Mouse (Mus musculus) macrophage (primary cell): ENCODE data around the gene Tent5a. TPM values are rescaled to one million over a fixed set of nuclear protein-coding genes. Genes with fewer than 3 reads are reported as not detected.
A peak's percentile ranks its signal among the peaks of the same experiment; 100 is the strongest.

Experiments
- H3K27ac ChIP-seq: fragments of 350-480 bp; formaldehyde crosslinking; 2 replicates; pipeline ENCODE4 v1.9.0; 2021
- H3K36me3 ChIP-seq: fragments of 350-480 bp; formaldehyde crosslinking; 2 replicates; pipeline ENCODE4 v1.9.0; 2021; ENCODE audit errors: inconsistent target
- H3K4me3 ChIP-seq: fragments of 350-480 bp; formaldehyde crosslinking; 2 replicates; pipeline ENCODE4 v1.9.0; 2021; ENCODE audit errors: inconsistent target
- H3K79me2 ChIP-seq: fragments of 350-480 bp; formaldehyde crosslinking; 2 replicates; pipeline ENCODE4 v1.9.0; 2021; ENCODE audit errors: inconsistent target
- WGBS: methylation state at CpG from one replicate; pipeline ENCODE4 v1.1.7; 2026; ENCODE audit warnings: inconsistent platforms; ENCODE audit not compliant: missing documents; 5-methylcytosine and 5-hydroxymethylcytosine counted together
- polyA plus RNA-seq: library from polyadenylated mRNA; stranded (reverse); fragments of 250-400 nt; gene quantifications from 3 replicates; pipeline ENCODE4 v1.2.4, GENCODE M21; 2018; ENCODE audit warnings: inconsistent platforms
- total RNA-seq, 78 experiments: library from RNA; depleted of rRNA; stranded (reverse); fragments of 250-400 nt; gene quantifications; 1 replicate in 9 of 78; 2 replicates in 24 of 78; 3 replicates in 43 of 78; 4 replicates in 2 of 78; pipeline ENCODE4 v1.2.4; 2018; ENCODE audit warnings: inconsistent platforms in 56 of 78

Tent5a gene
- total RNA-seq (2018; cell fraction: chromatin; rRNA removed): 100 to 1,000 TPM in 1 of 26 experiments, 10 to 100 TPM in 24, 1 to 10 TPM in 1; 8.2 to 102 (median 46.3) TPM
- total RNA-seq (2018; cell fraction: cytosol; rRNA removed): 10 to 100 TPM; 19.0 to 88.8 (median 58.9) TPM
- total RNA-seq (2018; cell fraction: nucleus; rRNA removed): 100 to 1,000 TPM in 8 of 26 experiments, 10 to 100 TPM in 18; 22.0 to 198 (median 84.5) TPM
- polyA plus RNA-seq: 25.1 to 55.2 TPM (median 48.6 TPM) in 3 replicates

DNA sequence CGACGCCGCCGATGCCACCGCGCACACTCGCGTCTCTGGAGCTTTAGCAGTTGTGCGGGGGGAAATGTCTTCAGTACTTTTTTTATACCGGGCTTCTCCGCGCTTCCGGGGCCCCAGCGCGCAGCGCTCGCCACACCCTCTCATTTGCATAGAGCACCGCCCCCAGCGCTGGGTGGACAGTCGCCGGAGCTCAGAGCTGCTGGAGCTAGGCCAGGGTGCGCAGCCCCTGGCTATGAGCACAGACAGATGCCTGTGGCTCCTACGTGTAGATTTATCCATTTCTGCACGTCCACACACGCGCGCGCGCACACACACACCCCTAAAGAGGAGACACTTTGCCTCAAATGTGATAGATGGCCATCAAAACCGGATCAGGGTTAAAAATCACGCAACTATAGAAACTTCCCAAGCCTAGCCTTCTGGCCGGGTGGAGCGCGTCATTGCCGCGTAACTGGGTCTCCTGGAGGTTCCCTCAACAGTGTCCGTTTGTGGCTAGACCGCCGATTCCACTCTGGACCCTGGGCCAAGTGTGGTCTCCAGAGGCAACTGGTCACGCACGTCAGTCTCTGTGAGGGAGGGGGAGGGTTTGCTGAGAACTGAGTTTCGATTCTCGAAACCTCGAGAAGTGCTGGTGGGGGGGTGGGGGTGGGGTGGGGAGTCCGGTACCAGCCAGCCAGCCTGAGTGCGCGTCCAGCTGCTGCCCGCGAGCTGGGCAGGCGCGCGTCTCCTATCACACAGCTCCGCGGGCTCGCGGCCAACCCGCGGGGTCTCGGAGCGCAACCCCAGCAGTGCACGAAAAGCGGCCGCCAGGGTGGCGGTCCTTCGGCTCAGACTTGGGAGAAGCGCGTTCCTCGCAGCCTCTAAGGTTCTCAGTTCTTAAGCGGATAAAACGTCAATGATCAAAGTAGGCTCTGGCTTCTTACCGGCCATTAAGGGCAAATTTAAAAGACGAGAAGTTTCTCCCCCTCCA, at the start of gene Tent5a:
Gene Tent5a (minus strand): TSS at position 107 of the 970 bp plus-strand sequence.
- Histone ChIP-seq H3K27ac (peak within 1 kb of the TSS; percentile 98), H3K79me2 (peaks cover 44% of the 10 kb centered on the region), H3K36me3 (peaks cover 11% of the 10 kb centered on the region; the same call in 1 of the 2 replicates), H3K4me3 (peak within 1 kb of the TSS; percentile 93)
- under 1% methylated on average over 72 of the region's 72 CpGs for WGBS

GRCm38 (mm10) chr9:85376643-85377307, 49.6 kb upstream of the Tent5a start:
- WGBS: 100% methylated on average over 2 of the region's 3 CpGs
- Histone ChIP-seq H3K79me2 (no peaks in the 10 kb centered on the region), H3K4me3 (no peak overlapping the region), H3K27ac (no peak overlapping the region), H3K36me3 (no peaks in the 10 kb centered on the region)

GRCm38 (mm10) chr9:85375152-85375551, 48.0 kb upstream of the Tent5a start:
- Histone ChIP-seq H3K79me2 (no peaks in the 10 kb centered on the region), H3K36me3 (no peaks in the 10 kb centered on the region), H3K4me3 (no peak overlapping the region), H3K27ac (no peak overlapping the region)
- WGBS: 30% methylated on average over 4 of the region's 4 CpGs

- no peak overlapping the region for H3K4me3 ChIP-seq
- H3K36me3 ChIP-seq: no peaks in the 10 kb centered on the region
- H3K27ac ChIP-seq: no peak overlapping the region
- WGBS: 88% methylated on average over 1 of the region's 1 CpGs
- H3K79me2 ChIP-seq: no peaks in the 10 kb centered on the region
Observed at GRCm38 (mm10) chr9:85372034-85372433, 44.9 kb upstream of the Tent5a start.

GRCm38 (mm10) chr9:85369512-85369911, 42.4 kb upstream of the Tent5a start:
- Histone ChIP-seq H3K27ac (no peak overlapping the region), H3K4me3 (no peak overlapping the region), H3K36me3 (no peaks in the 10 kb centered on the region), H3K79me2 (no peaks in the 10 kb centered on the region)
- WGBS: 20% methylated on average over 5 of the region's 5 CpGs

DNA sequence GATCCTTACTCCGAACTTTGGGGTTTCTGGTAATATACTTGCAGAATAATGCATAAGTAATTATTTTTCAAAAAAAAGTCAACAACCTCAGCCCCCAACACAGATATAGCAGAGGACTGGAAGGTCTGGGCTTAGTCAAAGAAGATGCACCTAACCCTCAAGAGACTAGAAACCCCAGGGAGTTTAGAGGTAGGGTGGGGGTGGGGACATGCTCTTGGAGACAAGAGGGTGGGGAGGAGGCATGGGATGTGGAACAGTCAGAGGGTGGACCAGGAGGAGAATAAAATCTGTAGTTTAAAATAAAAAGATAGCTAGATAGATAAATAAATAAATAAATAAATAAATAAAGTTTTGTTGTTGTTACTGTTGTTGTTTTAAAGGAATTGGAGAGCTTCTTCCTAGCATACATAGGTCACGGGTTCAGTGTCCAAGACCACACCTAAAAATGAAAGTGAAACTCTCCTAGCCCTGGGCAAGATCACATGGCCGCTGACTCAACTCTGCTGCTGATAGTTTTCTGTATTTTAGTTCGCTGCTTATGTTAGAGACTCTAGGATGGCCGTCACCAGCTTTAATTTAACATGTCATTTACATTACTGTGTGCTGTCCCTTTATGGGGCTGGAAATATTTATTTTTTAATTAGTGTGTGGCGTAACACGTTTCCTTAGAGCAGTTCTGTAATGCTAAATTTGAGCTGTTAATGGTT, 30.2 kb upstream of the Tent5a start:
- Histone ChIP-seq H3K4me3 (no peak overlapping the region), H3K79me2 (no peaks in the 10 kb centered on the region), H3K36me3 (no peaks in the 10 kb centered on the region), H3K27ac (no peak overlapping the region)
- WGBS: 74% methylated on average over 7 of the region's 7 CpGs

- no peaks in the 10 kb centered on the region for H3K36me3 ChIP-seq
- 95% methylated on average over 5 of the region's 5 CpGs for WGBS
Observed at GRCm38 (mm10) chr9:85355559-85355958, 28.4 kb upstream of the Tent5a start.

GRCm38 (mm10) chr9:85347823-85348523, 20.8 kb upstream of the Tent5a start:
- WGBS: 81% methylated on average over 10 of the region's 10 CpGs
- no peak overlapping the region for H3K27ac ChIP-seq
- H3K79me2 ChIP-seq: no peaks in the 10 kb centered on the region
- H3K4me3 ChIP-seq: no peak overlapping the region
- no peaks in the 10 kb centered on the region for H3K36me3 ChIP-seq

More at GRCm38 (mm10) chr9:85355559-85355958, 28.4 kb upstream of the Tent5a start:
- no peak overlapping the region for H3K4me3 ChIP-seq
- H3K79me2 ChIP-seq: no peaks in the 10 kb centered on the region
- no peak overlapping the region for H3K27ac ChIP-seq

- peak overlapping the region; percentile 7; the same call in 1 of the 2 replicates for H3K27ac ChIP-seq
Observed at GRCm38 (mm10) chr9:85342892-85343785, 16.0 kb upstream of the Tent5a start.

GRCm38 (mm10) chr9:85340303-85340702, 13.2 kb upstream of the Tent5a start:
- Histone ChIP-seq H3K4me3 (no peak overlapping the region), H3K79me2 (no peaks in the 10 kb centered on the region), H3K36me3 (no peaks in the 10 kb centered on the region), H3K27ac (peak overlapping the region; percentile 22; the same call in 1 of the 2 replicates)
- 0% methylated on average over 3 of the region's 3 CpGs for WGBS

More at GRCm38 (mm10) chr9:85342892-85343785, 16.0 kb upstream of the Tent5a start:
- no peaks in the 10 kb centered on the region for H3K79me2 ChIP-seq
- H3K36me3 ChIP-seq: no peaks in the 10 kb centered on the region
- 6% methylated on average over 8 of the region's 8 CpGs for WGBS
- H3K4me3 ChIP-seq: no peak overlapping the region

GRCm38 (mm10) chr9:85336046-85336445, 8.9 kb upstream of the Tent5a start:
- WGBS: 95% methylated on average over 7 of the region's 7 CpGs
- Histone ChIP-seq H3K27ac (no peak overlapping the region), H3K79me2 (no peaks in the 10 kb centered on the region), H3K36me3 (no peaks in the 10 kb centered on the region), H3K4me3 (no peak overlapping the region)

DNA sequence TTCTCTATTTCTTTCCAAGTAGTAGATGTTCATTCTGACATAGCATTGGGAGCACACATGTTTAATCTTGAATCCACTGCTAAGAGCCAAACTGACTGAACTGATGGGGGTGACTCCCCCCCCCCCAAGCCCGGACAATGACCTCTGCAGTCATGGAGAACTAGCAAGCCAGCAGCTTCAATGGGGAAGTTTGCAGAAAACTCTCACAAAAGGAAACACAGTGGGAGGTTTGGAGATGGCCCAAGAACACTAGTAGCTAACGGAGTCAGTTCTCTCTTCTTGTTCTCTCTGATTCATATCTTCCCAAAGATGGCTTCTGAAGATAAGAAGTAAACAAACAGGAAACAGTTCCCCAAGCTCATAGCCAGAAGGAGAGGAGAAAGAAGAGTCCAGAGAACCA, 4.4 kb upstream of the Tent5a start:
- peak overlapping the region; percentile 33; the same call in 1 of the 2 replicates for H3K27ac ChIP-seq
- no peaks in the 10 kb centered on the region for H3K36me3 ChIP-seq
- WGBS: 0% methylated on average over 2 of the region's 2 CpGs

GRCm38 (mm10) chr9:85328259-85328658, 1.1 kb upstream of the Tent5a start:
- Histone ChIP-seq H3K27ac (peak overlapping the region; percentile 98), H3K36me3 (peaks cover 7% of the 10 kb centered on the region; the same call in 1 of the 2 replicates), H3K79me2 (peaks cover 37% of the 10 kb centered on the region), H3K4me3 (peak overlapping the region; percentile 69)
- under 1% methylated on average over 16 of the region's 16 CpGs for WGBS

More for the DNA sequence above, 4.4 kb upstream of the Tent5a start:
- H3K4me3 ChIP-seq: no peak overlapping the region
- H3K79me2 ChIP-seq: peaks cover 4% of the 10 kb centered on the region
